Mouse (Mus musculus) kidney, adult 2 months (tissue): ENCODE data around the gene Plac9a.

ENCODE experiments used
- CTCF ChIP-seq: fragments of 200-500 bp; conservative IDR thresholded peaks from 2 replicates; pipeline ENCODE4 v1.5.1; 2011; ENCODE audit warnings: low read depth, mild to moderate bottlenecking, control low read depth, low read length, moderate library complexity, mixed read lengths; ENCODE audit not compliant: insufficient read depth, insufficient read length
- POLR2A ChIP-seq: fragments of 200-500 bp; IDR thresholded peaks from one replicate; pipeline ENCODE4 v1.6.1; 2011; ENCODE audit warnings: low read depth, low read length, control low read depth

GRCm38 (mm10) chr14:25847660-25848059, 55.2 kb downstream of the Plac9a start:
- TF ChIP-seq POLR2A (no peak), CTCF (no peak)
